In genomic region chr6:8472915-8473314, GRCm38 (mm10) we compare ENCODE assay signal across 10 mouse cellular contexts. TPM values are rescaled to one million over a fixed set of nuclear protein-coding genes. Genes with fewer than 3 reads are reported as not detected.
A peak's percentile ranks its signal among the peaks of the same experiment; 100 is the strongest.
DNase-seq lines count a peak whose midpoint lies in the region; ATAC-seq and TF ChIP-seq lines count a peak whose summit lies in the region.
"Had no signal": no experiment of that assay in that cellular context is flagged by ENCODE, and none has a peak within 500 bp of the region (broad histone marks: within the 10 kb centered on the region; RNA-seq: fewer than 3 reads in every experiment).

No protein-coding gene starts in this region.

- peak; percentile 39 for DNase-seq in kidney, adult 2 months
- no peak for DNase-seq in kidney, adult 11 months
- peak; percentile 61 for DNase-seq in gastrocnemius, adult 2 months
- DNase-seq in heart, postnatal 10 days: peak; percentile 41 to 46
- peak; percentile 70 for DNase-seq in lung, postnatal 0 days (ENCODE audit: low spot score)
- DNase-seq in thymus, adult 18-20 months: no peak
- no peak for DNase-seq in hindbrain, postnatal 0 days (ENCODE audit: low spot score)
- no peak for DNase-seq in embryo, embryonic 10.5 days (ENCODE audit: low spot score)
- DNase-seq: cerebellum, adult 9-11 months had no signal

- peaks cover 4% of the 10 kb centered on the region; the same call in 1 of the 2 replicates for H3K4me1 ChIP-seq in kidney, adult 2 months (ENCODE audit: control insufficient read depth, insufficient read depth, low read length)
- peaks cover 25% of the 10 kb centered on the region; the same call in 1 of the 2 replicates for H3K4me1 ChIP-seq in lung, postnatal 0 days (ENCODE audit: insufficient read depth, low read depth, low read length)
- H3K4me1 ChIP-seq in hindbrain, postnatal 0 days (ENCODE audit: insufficient read depth, low read length): no peaks in the 10 kb centered on the region
- H3K4me1 ChIP-seq: hindbrain, embryonic 15.5 days had no signal

- intact Hi-C loops in gastrocnemius, adult 2 months (cut with DNase I): no loop called here
- intact Hi-C loops in heart, postnatal 10 days (cut with DNase I): no loop called here

- no peak overlapping the region for H3K9ac ChIP-seq in lung, postnatal 0 days (replicated peaks; ENCODE audit: low read depth)
- H3K9ac ChIP-seq in hindbrain, postnatal 0 days (replicated peaks; ENCODE audit: low read length): no peak overlapping the region
- H3K9ac ChIP-seq: hindbrain, embryonic 15.5 days had no signal

- WGBS in kidney, adult 2 months: 36% methylated on average over 5 of the region's 5 CpGs
- WGBS in lung, postnatal 0 days: 14% methylated on average over 5 of the region's 5 CpGs
- WGBS in hindbrain, postnatal 0 days: 84% methylated on average over 5 of the region's 5 CpGs

- peak; percentile 75 for ATAC-seq in lung, postnatal 0 days
- no peak for ATAC-seq in hindbrain, postnatal 0 days

- H3K4me2 ChIP-seq in lung, postnatal 0 days (replicated peaks; ENCODE audit: low read depth, low read length): no peak overlapping the region
- H3K4me2 ChIP-seq in hindbrain, postnatal 0 days (ENCODE audit: low read depth, low read length): no peak overlapping the region
- H3K4me2 ChIP-seq: hindbrain, embryonic 15.5 days had no signal

- no peaks in the 10 kb centered on the region for H3K27me3 ChIP-seq in kidney, adult 2 months (replicated peaks; ENCODE audit: control insufficient read depth, insufficient read depth, low read length)
- no peaks in the 10 kb centered on the region for H3K27me3 ChIP-seq in lung, postnatal 0 days (replicated peaks; ENCODE audit: insufficient read depth, low read length)
- H3K27me3 ChIP-seq in hindbrain, postnatal 0 days (ENCODE audit: insufficient read depth, low read length): no peaks in the 10 kb centered on the region
- H3K27me3 ChIP-seq: hindbrain, embryonic 15.5 days had no signal

- no peak for TF ChIP-seq EP300 in lung, postnatal 0 days (IDR thresholded peaks at IDR 0.05)

- H3K36me3 ChIP-seq in kidney, adult 2 months (ENCODE audit: control insufficient read depth, insufficient read depth, low read length): no peaks in the 10 kb centered on the region
- H3K36me3 ChIP-seq in lung, postnatal 0 days (ENCODE audit: insufficient read depth, low read length): no peaks in the 10 kb centered on the region
- H3K36me3 ChIP-seq in hindbrain, postnatal 0 days (ENCODE audit: insufficient read depth, low read length): no peaks in the 10 kb centered on the region
- H3K36me3 ChIP-seq: hindbrain, embryonic 15.5 days had no signal

- H3K9me3 ChIP-seq in lung, postnatal 0 days (ENCODE audit: low read length): no peaks in the 10 kb centered on the region
- no peaks in the 10 kb centered on the region for H3K9me3 ChIP-seq in hindbrain, postnatal 0 days (ENCODE audit: low read length)
- H3K9me3 ChIP-seq: hindbrain, embryonic 15.5 days had no signal

- TF ChIP-seq CTCF in kidney, adult 2 months (conservative IDR thresholded peaks at IDR 0.05; ENCODE audit: insufficient read depth, insufficient read length, low read depth, low read length): no peak
- TF ChIP-seq CTCF in gastrocnemius, adult 2 months (IDR thresholded peaks at IDR 0.05): no peak
- TF ChIP-seq CTCF in lung, postnatal 0 days (IDR thresholded peaks at IDR 0.05): no peak
- no peak for TF ChIP-seq CTCF in hindbrain, postnatal 0 days (IDR thresholded peaks at IDR 0.05; ENCODE audit: low read depth)

- H3K27ac ChIP-seq in kidney, adult 2 months (ENCODE audit: insufficient read depth, low read depth, low read length): no peak overlapping the region
- H3K27ac ChIP-seq in gastrocnemius, adult 2 months: peak overlapping the region; percentile 62
- peak overlapping the region; percentile 52 for H3K27ac ChIP-seq in lung, postnatal 0 days (ENCODE audit: low read length)
- no peak overlapping the region for H3K27ac ChIP-seq in hindbrain, postnatal 0 days
- H3K27ac ChIP-seq: hindbrain, embryonic 15.5 days had no signal

- no peak overlapping the region for H3K4me3 ChIP-seq in kidney, adult 2 months (ENCODE audit: insufficient read depth, low read depth, low read length)
- H3K4me3 ChIP-seq in gastrocnemius, adult 2 months: no peak overlapping the region
- H3K4me3 ChIP-seq in lung, postnatal 0 days (ENCODE audit: low read depth, low read length): no peak overlapping the region
- H3K4me3 ChIP-seq in hindbrain, postnatal 0 days (ENCODE audit: low read length): no peak overlapping the region
- H3K4me3 ChIP-seq: hindbrain, embryonic 15.5 days had no signal

- TF ChIP-seq POLR2A in kidney, adult 2 months (IDR thresholded peaks at IDR 0.05; ENCODE audit: low read depth, low read length): no peak

RNA-seq across cellular contexts. Expression of gene Glcci1, which starts 36.5 kb away (rescaled TPM):
- 3.6 and 4.0 TPM in 2 replicates for polyA plus RNA-seq in kidney, adult 2 months (2012; rRNA removed)
- total RNA-seq in gastrocnemius, adult 2 months (2021): 1 to 10 TPM; 4.2 to 4.3 TPM
- total RNA-seq in heart, postnatal 10 days (2021): 10 to 100 TPM; 12.5 to 17.6 TPM
- 7.1 and 7.7 TPM in 2 replicates for polyA plus RNA-seq in lung, postnatal 0 days (2015; fragmentation: Nextera tagmentation; extraction: Ambion mirVana)
- total RNA-seq in hindbrain, postnatal 0 days (2014; rRNA removed): 23.1 and 32.2 TPM in 2 replicates
- polyA plus RNA-seq in hindbrain, postnatal 0 days (2015; fragmentation: Nextera tagmentation; extraction: Ambion mirVana): 5.8 and 6.9 TPM in 2 replicates

Comparison
In these comparisons a context has a peak if more than half of its experiments do, and no peak if none do; other contexts are left out.
1. DNase-seq: peak in kidney, adult 2 months (single experiment), gastrocnemius, adult 2 months (single experiment), heart, postnatal 10 days (2 of 2) and lung, postnatal 0 days (single experiment); none in kidney, adult 11 months (single experiment), thymus, adult 18-20 months (0 of 2), hindbrain, postnatal 0 days (single experiment) and embryo, embryonic 10.5 days (single experiment).
2. H3K27ac ChIP-seq: peak in gastrocnemius, adult 2 months (single experiment) and lung, postnatal 0 days (single experiment); none in kidney, adult 2 months (single experiment) and hindbrain, postnatal 0 days (single experiment).